Mouse (Mus musculus): Measurements from ENCODE around the gene Raph1.

DNA sequence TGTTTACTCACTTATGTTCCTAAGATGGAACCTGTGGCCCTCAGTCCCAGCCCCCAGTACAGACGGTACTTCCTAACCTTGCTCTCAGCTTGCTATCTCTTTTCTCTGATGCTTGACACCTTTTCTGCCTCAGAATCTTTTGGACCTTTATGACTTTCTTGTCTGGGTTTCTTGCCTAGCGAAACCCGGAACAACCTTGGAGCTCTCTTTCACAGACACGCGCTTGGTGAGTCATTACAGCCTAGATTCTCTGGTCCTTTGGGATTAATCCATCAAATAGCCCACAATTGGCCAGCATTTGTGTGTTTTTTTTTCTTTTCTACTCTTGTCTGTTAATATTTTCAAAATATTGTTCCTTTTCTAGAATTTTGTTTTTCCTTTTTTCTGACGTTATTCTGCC is 26.2 kb upstream of the Raph1 start:
- TF ChIP-seq CTCF (IDR thresholded peaks at IDR 0.05; ENCODE audit: extremely low read depth, insufficient read depth, insufficient read length, insufficient replicate concordance) (no peak), POLR2A (IDR thresholded peaks at IDR 0.05; ENCODE audit: low read depth, low read length) (no peak)
